Comparison of ENCODE assay signal across 8 mouse cellular contexts in genomic region chr9:78480706-78481358, GRCm38 (mm10). TPM values are rescaled to one million over a fixed set of nuclear protein-coding genes. Genes with fewer than 3 reads are reported as not detected.
A peak's percentile ranks its signal among the peaks of the same experiment; 100 is the strongest.
DNase-seq lines count a peak whose midpoint lies in the region; ATAC-seq and TF ChIP-seq lines count a peak whose summit lies in the region.

No protein-coding gene starts in this region.

- H3K27ac ChIP-seq in embryonic fibroblast, embryonic 13.5 days (ENCODE audit: insufficient read depth, low read length), result peak overlapping the region; percentile 96
- peak overlapping the region; percentile 100 for H3K27ac ChIP-seq in heart, embryonic 11.5 days (ENCODE audit: low read depth, low read length)
- peak overlapping the region; percentile 100 for H3K27ac ChIP-seq in kidney, embryonic 16.5 days (ENCODE audit: low read length)
- peak overlapping the region; percentile 97 for H3K27ac ChIP-seq in liver, embryonic 12.5 days

- peak overlapping the region; percentile 89 for H3K4me3 ChIP-seq in embryonic fibroblast, embryonic 13.5 days (ENCODE audit: insufficient read depth, low read length)
- H3K4me3 ChIP-seq in heart, embryonic 11.5 days (ENCODE audit: low read depth, low read length), result peak overlapping the region; percentile 99
- H3K4me3 ChIP-seq in kidney, embryonic 16.5 days (ENCODE audit: low read length), result peak overlapping the region; percentile 100
- H3K4me3 ChIP-seq in liver, embryonic 12.5 days, result peak overlapping the region; percentile 82

- H3K4me1 ChIP-seq in embryonic fibroblast, embryonic 13.5 days (ENCODE audit: control insufficient read depth, insufficient read depth, low read length), result no peaks in the 10 kb centered on the region
- H3K4me1 ChIP-seq in heart, embryonic 11.5 days (ENCODE audit: control insufficient read depth, insufficient read depth, low read length), result peaks cover 6% of the 10 kb centered on the region
- H3K4me1 ChIP-seq in kidney, embryonic 16.5 days (ENCODE audit: insufficient read depth, low read length), result peaks cover 22% of the 10 kb centered on the region
- peaks cover 31% of the 10 kb centered on the region for H3K4me1 ChIP-seq in liver, embryonic 12.5 days

- H3K27me3 ChIP-seq in heart, embryonic 11.5 days (ENCODE audit: control insufficient read depth, insufficient read depth, low read length), result no peaks in the 10 kb centered on the region
- no peaks in the 10 kb centered on the region for H3K27me3 ChIP-seq in kidney, embryonic 16.5 days (ENCODE audit: insufficient read depth, low read length)
- H3K27me3 ChIP-seq in liver, embryonic 12.5 days (replicated peaks), result no peaks in the 10 kb centered on the region
- H3K27me3 ChIP-seq in splenic B cell, adult 2 months (ENCODE audit: control insufficient read depth, insufficient read depth, low read length, poor library complexity, severe bottlenecking), result no peaks in the 10 kb centered on the region

- peaks cover 28% of the 10 kb centered on the region for H3K36me3 ChIP-seq in heart, embryonic 11.5 days (ENCODE audit: control insufficient read depth, insufficient read depth, low read length)
- peaks cover 37% of the 10 kb centered on the region for H3K36me3 ChIP-seq in kidney, embryonic 16.5 days (ENCODE audit: insufficient read depth, low read length)
- H3K36me3 ChIP-seq in liver, embryonic 12.5 days, result peaks cover 51% of the 10 kb centered on the region
- peaks cover 15% of the 10 kb centered on the region for H3K36me3 ChIP-seq in splenic B cell, adult 2 months (ENCODE audit: control insufficient read depth, insufficient read depth, low read length, poor library complexity, severe bottlenecking)

- peak; percentile 25 for ATAC-seq in heart, embryonic 11.5 days (replicated peaks; ENCODE audit: insufficient number of reproducible peaks, low FRiP score, low TSS enrichment)
- ATAC-seq in kidney, embryonic 16.5 days (ENCODE audit: low FRiP score, low TSS enrichment), result peak; percentile 11
- ATAC-seq in liver, embryonic 12.5 days, result peak; percentile 30

- TF ChIP-seq CTCF in embryonic fibroblast, embryonic 13.5 days (IDR thresholded peaks at IDR 0.05; ENCODE audit: borderline replicate concordance, insufficient read depth, low read length), result no peak

- peak overlapping the region; percentile 100 for H3K9ac ChIP-seq in heart, embryonic 11.5 days (ENCODE audit: low read depth, low read length)
- H3K9ac ChIP-seq in kidney, embryonic 16.5 days (replicated peaks; ENCODE audit: low read length), result peak overlapping the region; percentile 99
- H3K9ac ChIP-seq in liver, embryonic 12.5 days, result peak overlapping the region; percentile 98

- peak; percentile 73 for DNase-seq in 3T3-L1 (ENCODE audit: low read depth, low spot score)
- peak; percentile 55 to 70 for DNase-seq in adrenal gland, postnatal 4 days (ENCODE audit: low spot score in 2 of 2)
- DNase-seq in naive thymus-derived CD4-positive, alpha-beta T cell, adult 2 months (ENCODE audit: low read depth), result peak; percentile 88
- peak; percentile 86 for DNase-seq in splenic B cell, adult 2 months (ENCODE audit: low read depth, low spot score)

- H3K4me2 ChIP-seq in heart, embryonic 11.5 days, result peak overlapping the region; percentile 80
- peak overlapping the region; percentile 64 for H3K4me2 ChIP-seq in kidney, embryonic 16.5 days (replicated peaks; ENCODE audit: low read depth, low read length)
- peak overlapping the region; percentile 76 for H3K4me2 ChIP-seq in liver, embryonic 12.5 days

- TF ChIP-seq POLR2A in embryonic fibroblast, embryonic 13.5 days (IDR thresholded peaks at IDR 0.05; ENCODE audit: low read depth, low read length), result peak; percentile 70

- H3K9me3 ChIP-seq in heart, embryonic 11.5 days (replicated peaks; ENCODE audit: control insufficient read depth, low read length), result no peaks in the 10 kb centered on the region
- no peaks in the 10 kb centered on the region for H3K9me3 ChIP-seq in kidney, embryonic 16.5 days (ENCODE audit: low read length)
- H3K9me3 ChIP-seq in liver, embryonic 12.5 days (replicated peaks), result no peaks in the 10 kb centered on the region

- under 1% methylated on average over 46 of the region's 46 CpGs for WGBS in heart, embryonic 11.5 days (ENCODE audit: insufficient replicate concordance)
- WGBS in kidney, embryonic 16.5 days, result under 1% methylated on average over 46 of the region's 46 CpGs
- WGBS in liver, embryonic 12.5 days (ENCODE audit: insufficient replicate concordance), result under 1% methylated on average over 46 of the region's 46 CpGs

RNA-seq across cellular contexts. Expression of gene Eef1a1, which starts 8.1 kb away (rescaled TPM):
- 1,000 to 10,000 TPM; 7,895 to 7,946 TPM for total RNA-seq in adrenal gland, postnatal 4 days (2021)
- 16,028 and 17,695 TPM in 2 replicates for polyA plus RNA-seq in embryonic fibroblast, embryonic 13.5 days (2011; ENCODE audit: insufficient read length, low read depth, missing spikeins)
- 3,731 and 3,838 TPM in 2 replicates for polyA plus RNA-seq in heart, embryonic 11.5 days (2014; fragmentation: Nextera tagmentation; extraction: Ambion mirVana)
- 5,008 and 5,126 TPM in 2 replicates for polyA plus RNA-seq in kidney, embryonic 16.5 days (2015; fragmentation: Nextera tagmentation; extraction: Ambion mirVana)
- 2,705 and 2,706 TPM in 2 replicates for polyA plus RNA-seq in liver, embryonic 12.5 days (2016; fragmentation: Nextera tagmentation; extraction: Ambion mirVana)

RNA-seq across cellular contexts. Expression of gene Gm17324, which starts 32.2 kb away (rescaled TPM):
- total RNA-seq in adrenal gland, postnatal 4 days (2021), result under 1 TPM; 0.34 to 0.79 TPM
- not detected in 2 replicates for polyA plus RNA-seq in embryonic fibroblast, embryonic 13.5 days (2011; ENCODE audit: insufficient read length, low read depth, missing spikeins)
- polyA plus RNA-seq in heart, embryonic 11.5 days (2014; fragmentation: Nextera tagmentation; extraction: Ambion mirVana), result 0.46 TPM in 1 of 2 replicates, not detected in the other
- polyA plus RNA-seq in kidney, embryonic 16.5 days (2015; fragmentation: Nextera tagmentation; extraction: Ambion mirVana), result 0.65 and 0.66 TPM in 2 replicates
- 1.0 and 1.1 TPM in 2 replicates for polyA plus RNA-seq in liver, embryonic 12.5 days (2016; fragmentation: Nextera tagmentation; extraction: Ambion mirVana)

RNA-seq across cellular contexts. Expression of gene Mto1, which starts 32.8 kb away (rescaled TPM):
- total RNA-seq in adrenal gland, postnatal 4 days (2021), result 10 to 100 TPM; 25.4 to 27.7 TPM
- 14.5 and 15.4 TPM in 2 replicates for polyA plus RNA-seq in embryonic fibroblast, embryonic 13.5 days (2011; ENCODE audit: insufficient read length, low read depth, missing spikeins)
- 27.6 and 28.2 TPM in 2 replicates for polyA plus RNA-seq in heart, embryonic 11.5 days (2014; fragmentation: Nextera tagmentation; extraction: Ambion mirVana)
- polyA plus RNA-seq in kidney, embryonic 16.5 days (2015; fragmentation: Nextera tagmentation; extraction: Ambion mirVana), result 27.9 and 30.1 TPM in 2 replicates
- polyA plus RNA-seq in liver, embryonic 12.5 days (2016; fragmentation: Nextera tagmentation; extraction: Ambion mirVana), result 29.3 and 33.3 TPM in 2 replicates

RNA-seq across cellular contexts. Expression of gene Cgas, which starts 37.8 kb away (rescaled TPM):
- 1 to 10 TPM; 1.6 to 1.7 TPM for total RNA-seq in adrenal gland, postnatal 4 days (2021)
- polyA plus RNA-seq in embryonic fibroblast, embryonic 13.5 days (2011; ENCODE audit: insufficient read length, low read depth, missing spikeins), result 5.1 and 5.8 TPM in 2 replicates
- polyA plus RNA-seq in heart, embryonic 11.5 days (2014; fragmentation: Nextera tagmentation; extraction: Ambion mirVana), result 0.44 and 0.72 TPM in 2 replicates
- 2.1 and 2.8 TPM in 2 replicates for polyA plus RNA-seq in kidney, embryonic 16.5 days (2015; fragmentation: Nextera tagmentation; extraction: Ambion mirVana)
- 1.4 and 1.5 TPM in 2 replicates for polyA plus RNA-seq in liver, embryonic 12.5 days (2016; fragmentation: Nextera tagmentation; extraction: Ambion mirVana)

Comparison
In these comparisons a context has a peak if more than half of its experiments do, and no peak if none do; other contexts are left out.
1. Peak in every context shown above with its lines: DNase-seq, ATAC-seq, H3K4me3 ChIP-seq and H3K27ac ChIP-seq.